ENCODE assay signal across 20 mouse cellular contexts in the genomic region with DNA sequence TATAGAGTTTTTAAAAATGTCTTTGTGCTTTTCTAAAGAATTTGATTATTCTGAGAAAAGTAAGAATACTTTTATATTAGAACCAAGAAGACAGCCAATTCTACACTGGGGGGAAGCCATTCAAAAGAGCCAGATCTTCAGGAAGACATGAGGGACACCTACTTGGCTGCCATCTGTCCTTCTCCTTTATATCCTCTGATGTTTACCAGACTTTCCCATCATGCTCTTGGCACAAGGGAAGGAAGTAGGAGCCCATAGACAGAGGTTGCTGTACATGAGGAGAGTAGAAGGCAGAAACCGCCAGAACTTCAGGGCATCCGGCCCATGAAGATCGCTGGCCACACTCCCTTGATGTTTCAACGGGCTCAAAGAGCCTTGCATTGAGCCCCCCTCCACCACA.
A peak's percentile ranks its signal among the peaks of the same experiment; 100 is the strongest.
DNase-seq lines count a peak whose midpoint lies in the region; TF ChIP-seq lines count a peak whose summit lies in the region.
"Had no signal": no experiment of that assay in that cellular context is flagged by ENCODE, and none has a peak within 500 bp of the region (broad histone marks: within the 10 kb centered on the region; RNA-seq: fewer than 3 reads in every experiment).

No protein-coding gene starts in this region.

- H3K9me3 ChIP-seq in limb, embryonic 10.5 days (replicated peaks): no peaks in the 10 kb centered on the region

- TF ChIP-seq CTCF in cerebellum, adult 2 months (IDR thresholded peaks at IDR 0.05; ENCODE audit: borderline replicate concordance, insufficient read depth, low read depth, low read length): no peak

- no peak for TF ChIP-seq POLR2A in cerebellum, adult 2 months (IDR thresholded peaks at IDR 0.05; ENCODE audit: borderline replicate concordance, insufficient read depth, low read length)

- H3K27me3 ChIP-seq in cerebellum, adult 2 months (ENCODE audit: control insufficient read depth, insufficient read depth, low read length): no peaks in the 10 kb centered on the region
- 0 out of 2 replicates have a peak, but pooled peaks cover 7% of the 10 kb centered on the region for H3K27me3 ChIP-seq in limb, embryonic 10.5 days (ENCODE audit: low read depth, poor library complexity, severe bottlenecking)
- H3K27me3 ChIP-seq: CH12.LX, Patski had no signal

- peaks cover 21% of the 10 kb centered on the region for H3K4me1 ChIP-seq in cerebellum, adult 2 months (ENCODE audit: control insufficient read depth, insufficient read depth, low read length)
- H3K4me1 ChIP-seq in limb, embryonic 10.5 days: peaks cover 34% of the 10 kb centered on the region

- DNase-seq in cerebellum, adult 2 months: peak; percentile 33 to 61
- no peak for DNase-seq in cerebellum, adult 11 months
- DNase-seq in cerebellum, adult 9-10 months: peak; percentile 57
- no peak for DNase-seq in cerebellum, adult 8-10 months
- peak; percentile 71 for DNase-seq in brain, adult 2 months (ENCODE audit: low read depth, low spot score)
- no peak for DNase-seq in limb, embryonic 10.5 days (ENCODE audit: low spot score)
- no peak for DNase-seq in layer of hippocampus, postnatal 36 days
- DNase-seq in lung, postnatal 14 days: no peak
- DNase-seq: adrenal gland, adult 2 months; adrenal gland, adult 8-10 months; adrenal gland, postnatal 10 days; adrenal gland, postnatal 14 days; adrenal gland, postnatal 25 days; adrenal gland, postnatal 36 days; B cell, adult 2 months; cerebellum, adult 11-12 months; cerebellum, adult 9-11 months had no signal

- H3K4me3 ChIP-seq in cerebellum, adult 2 months (replicated peaks; ENCODE audit: insufficient read depth, low read depth, low read length): no peak overlapping the region
- H3K4me3 ChIP-seq in limb, embryonic 10.5 days: no peak overlapping the region

- no peak overlapping the region for H3K27ac ChIP-seq in cerebellum, adult 2 months (ENCODE audit: insufficient read depth, low read length)
- peak overlapping the region; percentile 8; the same call in 1 of the 2 replicates for H3K27ac ChIP-seq in limb, embryonic 10.5 days

- H3K36me3 ChIP-seq in limb, embryonic 10.5 days: no peaks in the 10 kb centered on the region
- H3K36me3 ChIP-seq: G1E had no signal

- 33% methylated on average over 4 of the region's 4 CpGs for WGBS in cerebellum, adult 2 months
- 90% methylated on average over 4 of the region's 4 CpGs for WGBS in limb, embryonic 10.5 days

Comparison
In these comparisons a context has a peak if more than half of its experiments do, and no peak if none do; other contexts are left out.
1. DNase-seq: peak in cerebellum, adult 2 months (2 of 2), cerebellum, adult 9-10 months (single experiment) and brain, adult 2 months (single experiment); none in cerebellum, adult 11 months (single experiment), cerebellum, adult 8-10 months (single experiment), limb, embryonic 10.5 days (single experiment), layer of hippocampus, postnatal 36 days (0 of 2) and lung, postnatal 14 days (single experiment).